Mouse (Mus musculus) cerebellum, adult 2 months (tissue): Measurements from ENCODE around the gene Vamp2.

Source experiments
- CTCF ChIP-seq: fragments of 200-500 bp; IDR thresholded peaks from 2 replicates; pipeline ENCODE4 v1.5.1; 2011; ENCODE audit warnings: low read depth, mild to moderate bottlenecking, control low read depth, low read length, moderate library complexity, borderline replicate concordance; ENCODE audit not compliant: insufficient read depth
- POLR2A ChIP-seq: fragments of 200-500 bp; IDR thresholded peaks from 2 replicates; pipeline ENCODE4 v1.6.1; 2011; ENCODE audit warnings: low read length, control low read depth, borderline replicate concordance; ENCODE audit not compliant: insufficient read depth

- TF ChIP-seq CTCF (0 out of 2 replicates have a peak, but pooled peaks have one; percentile 4), POLR2A (peak; percentile 31; the same call in 1 of the 2 replicates)
Observed at GRCm38 (mm10) chr11:69066163-69066861, 22.0 kb upstream of the Vamp2 start.
